Mouse (Mus musculus): ENCODE results near the gene Hes2.

- TF ChIP-seq CTCF (IDR thresholded peaks at IDR 0.05; ENCODE audit: insufficient read depth, low read length): no peak
- TF ChIP-seq POLR2A (IDR thresholded peaks at IDR 0.05; ENCODE audit: borderline replicate concordance, extremely low read depth, low read depth, low read length): no peak
Measured at GRCm38 (mm10) chr4:152150546-152150945, 8.1 kb upstream of the Hes2 start.

All from lung, adult 2 months (tissue).